Mouse (Mus musculus): Measurements from ENCODE around the gene A930002H24Rik.
"Not testable (repeated sequence)": the region's sequence is repeated elsewhere in the genome, so short reads cannot be mapped to it uniquely, and the experiment has no call there.

The A930002H24Rik gene

DNA sequence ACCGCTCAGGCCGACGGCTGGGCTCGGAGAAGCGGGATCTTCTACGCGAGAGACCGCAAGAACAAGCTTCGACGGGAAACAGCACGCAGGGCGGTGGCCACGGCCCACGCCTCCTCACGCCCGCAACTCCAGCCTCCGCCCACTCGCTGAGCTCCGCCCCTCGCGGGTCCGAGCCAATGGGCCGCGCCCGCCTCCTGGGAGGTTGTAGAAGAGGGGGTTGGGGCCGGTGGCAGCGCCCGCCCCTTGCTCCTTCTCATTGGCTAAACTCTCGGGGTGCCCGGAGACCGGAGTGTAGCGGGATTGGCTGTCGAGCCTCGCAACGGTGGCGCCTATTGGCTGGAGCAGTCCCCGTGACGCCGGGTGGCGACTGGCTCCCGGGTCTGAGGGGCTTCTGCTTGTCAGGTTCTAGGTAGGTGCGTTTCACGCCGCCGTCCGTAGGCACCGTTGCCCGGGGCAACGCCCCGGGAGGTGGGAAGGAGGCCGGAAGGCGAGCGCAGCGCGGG is at the start of gene A930002H24Rik:
A930002H24Rik (minus strand) TSS at position 145 of the 503 bp plus-strand sequence.
- DNase-seq: peak; percentile 98

DNA sequence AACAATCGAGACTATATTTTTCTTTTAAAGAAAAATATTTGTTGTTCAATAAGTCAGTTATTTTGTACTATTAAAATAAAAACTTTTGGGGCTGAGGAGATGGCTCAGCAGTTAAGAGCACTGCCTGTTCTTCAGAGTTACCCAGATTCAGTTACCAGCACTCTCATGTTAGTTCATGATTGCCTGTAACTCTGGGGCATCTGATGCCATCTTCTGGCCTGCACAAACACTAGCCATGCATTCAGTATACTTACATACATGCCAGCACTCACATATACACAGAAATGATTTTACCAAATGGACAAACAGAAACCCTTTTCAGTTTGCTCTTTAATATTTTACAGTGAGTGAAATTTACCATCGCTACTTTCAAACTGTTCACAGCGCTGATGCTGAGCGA is 45.7 kb upstream of the A930002H24Rik start:
- no peak for DNase-seq

GRCm38 (mm10) chr17:63897050-63897449 is 33.5 kb upstream of the A930002H24Rik start:
- DNase-seq: no peak

DNA sequence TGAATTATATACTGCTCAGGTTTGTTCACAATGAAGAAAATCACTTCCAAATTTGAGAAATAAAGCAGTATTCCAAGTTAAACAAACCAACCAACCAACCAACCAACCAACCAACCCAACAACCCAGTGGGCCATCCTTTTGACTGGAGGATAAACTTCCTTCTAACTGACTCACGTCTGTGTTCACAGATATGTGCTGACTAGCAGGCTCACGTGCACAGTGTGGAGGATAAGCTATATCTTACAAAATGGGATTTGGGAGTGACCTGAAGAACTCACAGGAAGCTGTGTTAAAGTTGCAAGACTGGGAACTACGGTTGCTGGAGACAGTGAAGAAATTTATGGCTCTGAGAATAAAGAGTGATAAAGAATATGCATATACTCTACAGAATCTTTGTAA is 32.2 kb upstream of the A930002H24Rik start:
- no peak for DNase-seq

- DNase-seq: no peak
Measured at GRCm38 (mm10) chr17:63890611-63891010, 27.0 kb upstream of the A930002H24Rik start.

GRCm38 (mm10) chr17:63886988-63887387 is 23.4 kb upstream of the A930002H24Rik start:
- DNase-seq: no peak

DNA sequence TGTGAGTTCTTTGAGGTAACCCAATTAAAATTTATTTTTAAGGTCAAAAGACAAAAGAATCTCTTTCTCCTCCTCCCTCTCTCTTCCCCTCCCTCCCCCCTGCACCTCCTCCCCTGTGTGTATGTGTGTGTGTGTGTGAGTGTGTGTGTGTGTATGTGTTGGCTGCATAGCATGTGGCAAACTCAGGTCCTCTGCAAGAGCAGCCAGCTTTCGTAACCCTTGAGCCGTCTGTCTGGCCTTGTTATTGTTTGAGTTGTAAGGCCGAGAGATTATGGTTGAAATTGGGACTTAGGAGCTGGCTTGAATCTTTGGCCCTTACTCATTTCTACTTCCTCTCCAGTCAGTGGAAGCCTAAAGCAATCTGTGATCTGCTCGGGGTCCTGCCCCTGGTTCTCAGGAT is 16.4 kb upstream of the A930002H24Rik start:
- DNase-seq: no peak

DNA sequence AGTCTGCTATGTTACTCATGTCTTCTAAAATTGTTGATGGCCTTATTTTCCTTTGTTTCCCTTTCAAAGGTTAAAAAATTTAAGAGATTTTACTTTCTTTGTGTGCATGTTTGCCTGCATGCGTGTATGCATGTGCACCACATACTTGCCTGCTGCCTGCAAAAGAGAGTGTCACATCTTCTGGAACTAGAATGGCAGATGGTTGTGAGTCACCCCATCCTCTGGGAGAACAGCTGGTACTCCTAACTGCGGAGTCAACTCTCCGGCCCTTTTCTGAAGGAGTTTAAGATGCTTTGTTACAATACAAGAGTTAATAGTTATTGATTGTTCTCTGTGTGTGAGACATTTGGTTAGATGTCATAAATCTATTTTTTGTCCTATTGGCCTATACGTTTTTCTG is 15.3 kb upstream of the A930002H24Rik start:
- no peak for DNase-seq

DNA sequence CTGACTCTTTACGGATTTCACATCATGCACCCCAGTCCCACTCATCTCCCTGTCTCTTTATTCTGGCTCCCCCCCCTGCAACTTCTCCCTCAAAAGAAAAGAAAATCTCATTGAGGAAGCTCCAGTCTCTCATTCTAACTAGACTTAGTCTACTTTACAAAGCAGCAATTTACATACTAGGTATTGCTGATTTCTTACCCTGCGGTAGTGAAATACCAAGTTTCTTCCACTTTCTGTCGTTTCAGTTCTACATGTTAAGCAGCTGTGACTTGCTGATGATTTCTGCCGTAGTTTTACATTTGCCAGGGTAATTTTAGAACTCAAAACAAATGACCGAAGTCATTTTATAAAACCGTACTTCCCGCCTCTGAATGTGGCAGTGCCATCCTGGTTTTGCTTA is 8.2 kb upstream of the A930002H24Rik start:
- no peak for DNase-seq

GRCm38 (mm10) chr17:63864171-63864571 is 580 bp upstream of the A930002H24Rik start:
- no peak for DNase-seq

- no peak for DNase-seq
Measured at GRCm38 (mm10) chr17:63863012-63863630, 470 bp downstream of the A930002H24Rik start, which contains the start of gene Fer. Gene Fer (plus strand): TSS chr17:63863062.

DNA sequence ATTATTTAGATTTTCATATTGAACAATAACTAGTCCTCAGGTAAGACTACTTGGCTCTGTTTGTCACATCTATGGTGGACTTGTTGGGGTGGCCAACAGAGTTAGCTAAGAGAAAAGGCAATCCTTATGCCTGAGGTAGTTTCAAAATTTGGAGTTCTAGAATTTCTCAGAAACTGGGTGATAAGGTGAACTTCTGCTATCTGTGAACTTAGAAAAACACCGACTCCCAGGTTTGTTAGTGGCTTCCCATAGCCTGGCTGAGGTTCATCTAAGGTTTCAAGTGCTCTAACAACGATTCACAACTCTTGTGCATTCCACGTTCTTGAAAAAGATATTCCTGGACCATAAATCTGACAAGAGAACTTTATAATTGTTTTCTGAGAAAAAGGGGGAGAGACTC is 1.2 kb downstream of the A930002H24Rik start:
- DNase-seq: no peak

DNA sequence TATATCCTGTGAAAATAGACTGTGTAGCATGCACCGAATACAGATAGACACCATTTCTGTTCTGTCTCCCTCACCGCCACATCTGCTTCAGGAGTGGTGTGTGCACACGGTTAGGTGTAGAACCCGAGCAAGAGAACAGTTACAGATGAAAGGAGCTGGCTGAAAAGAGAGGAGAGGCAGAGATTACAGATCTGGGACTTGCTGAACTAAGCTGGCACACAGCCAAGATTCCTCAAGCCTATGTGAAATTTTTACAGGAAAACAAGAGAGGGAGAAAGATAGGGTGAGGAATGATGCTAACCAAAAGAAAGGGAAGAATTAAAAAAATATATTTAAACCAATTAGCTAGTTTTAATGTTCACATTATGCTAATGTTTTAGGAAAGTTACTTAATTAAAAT is 2.6 kb downstream of the A930002H24Rik start:
- no peak for DNase-seq

- DNase-seq: no peak
Measured at GRCm38 (mm10) chr17:63857023-63857544, 6.5 kb downstream of the A930002H24Rik start.

- no peak for DNase-seq
Measured at GRCm38 (mm10) chr17:63850016-63850415, 13.6 kb downstream of the A930002H24Rik start.

- DNase-seq: peak; percentile 82
Measured at GRCm38 (mm10) chr17:63849566-63849965, 14.0 kb downstream of the A930002H24Rik start.

DNA sequence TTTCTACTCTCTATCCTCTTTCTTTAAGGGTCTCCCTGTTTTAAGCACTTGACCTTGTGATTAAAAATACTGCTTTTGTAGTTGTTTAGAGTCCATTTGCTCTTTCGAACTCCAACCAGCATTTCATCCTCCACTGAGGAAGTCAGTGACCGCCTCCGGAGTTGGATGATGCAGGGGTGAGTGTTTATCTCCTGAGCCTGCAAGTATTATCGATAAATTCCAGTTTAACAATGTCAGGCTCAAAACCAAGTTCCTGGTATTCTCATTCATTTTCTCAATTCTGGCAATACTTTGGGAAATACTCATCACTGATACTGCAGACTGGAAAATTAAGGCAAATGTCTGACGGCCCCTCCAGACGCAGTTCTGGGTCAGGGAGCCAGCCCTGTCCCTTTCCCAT is 14.4 kb downstream of the A930002H24Rik start:
- no peak for DNase-seq

- DNase-seq: not testable (repeated sequence)
Measured at GRCm38 (mm10) chr17:63845766-63846165, 17.8 kb downstream of the A930002H24Rik start.

DNA sequence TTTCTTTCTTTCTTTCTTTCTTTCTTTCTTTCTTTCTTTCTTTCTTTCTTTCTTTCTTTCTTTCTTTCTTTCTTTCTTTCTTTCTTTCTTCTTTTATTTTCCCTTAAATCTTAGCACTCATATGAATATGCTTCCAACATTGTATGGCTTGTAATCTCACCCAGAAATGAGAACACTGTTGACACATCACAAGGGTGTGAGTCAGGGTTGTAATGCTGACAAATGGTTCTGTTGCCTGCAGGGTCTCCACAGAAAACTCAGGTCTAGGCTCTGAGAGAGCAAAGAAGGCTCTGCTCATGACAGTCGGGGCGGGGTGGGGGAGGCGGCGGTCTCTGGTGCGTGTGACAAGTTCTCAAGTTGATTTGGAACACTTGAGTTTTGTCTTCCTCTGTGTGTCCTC is 18.7 kb downstream of the A930002H24Rik start:
- DNase-seq: no peak

GRCm38 (mm10) chr17:63842226-63842625 is 21.4 kb downstream of the A930002H24Rik start:
- no peak for DNase-seq

GRCm38 (mm10) chr17:63839636-63840269 is 23.8 kb downstream of the A930002H24Rik start:
- DNase-seq: no peak

DNA sequence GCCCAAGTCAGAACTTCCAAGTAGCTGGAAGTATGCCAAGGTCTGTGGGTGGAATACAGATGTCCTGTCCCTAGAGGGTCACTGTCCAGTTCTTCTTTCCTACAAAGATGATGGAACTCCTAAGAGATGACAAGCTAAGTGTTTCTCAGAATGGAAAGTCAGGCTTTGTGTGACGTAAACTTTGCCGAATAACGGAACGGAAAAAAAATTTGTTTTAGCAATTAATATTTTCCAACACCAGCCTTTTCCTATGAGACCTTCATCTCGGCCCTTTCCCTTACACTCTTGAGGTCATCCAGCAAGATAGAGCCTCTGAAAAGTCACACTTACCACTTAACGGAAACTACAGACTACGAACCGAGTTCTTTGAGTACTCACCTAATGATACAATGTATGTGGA is 25.4 kb downstream of the A930002H24Rik start:
- DNase-seq: no peak

DNA sequence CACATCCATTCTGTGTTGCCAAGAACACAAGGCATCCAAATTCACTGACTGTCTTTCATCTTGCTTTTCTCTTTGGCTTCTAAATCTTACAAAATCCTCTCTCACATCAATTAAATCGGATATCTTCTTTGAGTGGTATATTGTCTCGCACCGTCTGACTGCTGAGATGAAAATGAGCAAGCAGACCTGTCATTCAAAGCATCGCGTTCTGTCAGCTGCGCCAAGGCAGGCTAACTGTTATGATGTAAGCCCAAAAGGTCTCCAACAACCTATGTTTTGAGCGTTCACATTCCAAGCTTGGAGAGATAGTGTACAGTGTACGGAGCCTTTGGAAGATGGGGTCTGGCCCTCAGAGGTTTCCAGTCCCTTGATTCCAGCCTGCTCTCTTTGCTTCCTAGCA is 26.9 kb downstream of the A930002H24Rik start:
- no peak for DNase-seq

GRCm38 (mm10) chr17:63836223-63836622 is 27.4 kb downstream of the A930002H24Rik start:
- DNase-seq: no peak

All from kidney, adult 18-20 months (tissue).